Mouse (Mus musculus) layer of hippocampus, adult 9-10 months (tissue): Measurements from ENCODE around the gene Usp53.

Experiments used
- DNase-seq: peaks from one replicate; pipeline ENCODE4 v3.0.0; 2022; ENCODE audit warnings: low spot score

The Usp53 gene

DNA sequence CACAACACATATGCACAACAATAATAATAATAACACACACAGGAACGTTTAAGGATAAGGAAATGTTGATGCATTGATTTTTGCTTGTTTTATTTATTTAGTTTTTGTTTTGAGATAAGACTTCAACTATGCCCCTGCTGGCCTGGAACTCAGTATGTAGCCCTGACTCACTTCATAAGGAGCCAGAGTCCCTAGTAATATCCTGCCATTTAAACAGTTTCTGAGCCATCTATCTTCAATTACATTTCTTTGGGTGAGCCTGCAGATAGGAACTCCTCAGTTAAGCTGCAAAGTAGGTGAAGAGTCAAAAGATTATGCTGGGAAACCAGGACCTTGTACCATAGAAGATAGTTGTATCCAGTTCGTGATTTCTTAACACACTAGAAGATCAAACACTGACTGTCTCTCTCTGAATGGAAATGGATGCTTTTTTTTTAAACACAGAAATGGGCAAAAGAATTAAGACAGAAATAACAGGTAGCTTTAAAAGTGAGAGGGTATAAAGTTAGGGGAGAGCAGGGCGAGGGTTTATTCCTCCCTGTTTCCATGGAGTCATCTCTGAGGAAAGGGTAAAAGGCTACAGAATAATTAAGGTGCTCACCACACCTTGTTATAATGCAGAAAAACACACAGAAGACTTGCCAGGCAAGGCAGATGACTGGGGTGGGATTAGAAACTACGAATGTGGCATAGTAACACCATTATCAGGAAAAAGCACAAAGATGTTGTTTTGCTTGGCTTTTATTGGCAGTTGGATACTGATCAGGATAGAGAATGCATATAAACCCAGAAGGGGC is 96.6 kb downstream of the Usp53 start:
- DNase-seq = no peak
